ENCODE assay signal across 8 mouse cellular contexts in the genomic region with DNA sequence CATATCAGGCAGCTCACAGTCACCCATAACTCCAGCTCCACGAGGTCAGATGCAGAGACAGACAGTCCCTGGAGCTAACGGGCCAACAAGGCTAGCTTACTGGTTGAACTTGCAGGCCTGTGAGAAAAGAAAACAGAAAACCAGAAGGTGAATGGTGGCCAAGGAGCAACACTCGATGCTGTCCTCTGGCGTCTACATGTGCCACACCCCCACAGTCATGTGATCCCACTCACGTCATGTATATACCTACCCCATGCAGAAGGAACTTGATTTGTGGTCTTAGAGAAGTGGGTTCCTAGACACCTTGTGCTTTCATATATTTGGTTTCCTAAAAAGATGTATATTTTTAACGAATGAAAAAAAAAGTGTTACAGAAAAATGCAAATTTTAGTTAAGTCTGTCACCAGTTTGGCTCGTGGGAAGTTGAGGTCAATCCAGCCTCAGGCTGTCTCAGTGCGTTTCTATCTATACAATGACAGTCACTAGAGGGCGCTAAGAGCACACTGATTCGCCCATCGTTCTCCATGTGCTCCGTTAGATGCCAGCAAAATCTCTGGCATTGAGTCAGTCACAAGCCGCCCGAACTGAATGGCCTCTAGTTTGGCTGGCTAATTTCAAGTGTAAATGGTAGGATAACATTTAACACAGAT. TPM values are rescaled to one million over a fixed set of nuclear protein-coding genes. Genes with fewer than 3 reads are reported as not detected.
DNase-seq lines count a peak whose midpoint lies in the region; ATAC-seq lines count a peak whose summit lies in the region.

No protein-coding gene starts in this region.

- 14% methylated on average over 14 of the region's 14 CpGs for WGBS in hindbrain, embryonic 16.5 days

- H3K36me3 ChIP-seq in hindbrain, embryonic 16.5 days (ENCODE audit: control insufficient read depth, insufficient read depth, low read length) = no peaks in the 10 kb centered on the region

- H3K4me3 ChIP-seq in hindbrain, embryonic 16.5 days (ENCODE audit: low read length) = no peak overlapping the region

- DNase-seq in ovary, adult 18-20 months (ENCODE audit: low spot score) = peak; percentile 47
- DNase-seq in ovary, postnatal 10 days (ENCODE audit: low spot score) = no peak
- peak; percentile 77 to 86 for DNase-seq in cerebellum, postnatal 25 days
- DNase-seq in gastrocnemius, adult 18-20 months (ENCODE audit: low spot score) = peak; percentile 88
- DNase-seq in left cerebral cortex, adult 18-20 months (ENCODE audit: low spot score in 2 of 2) = peak; percentile 79 to 83
- DNase-seq in lung, postnatal 4 days = peak; percentile 57 to 75
- DNase-seq in right cerebral cortex, adult 18-20 months = peak; percentile 84

- H3K4me2 ChIP-seq in hindbrain, embryonic 16.5 days (ENCODE audit: low read length) = 0 out of 2 replicates have a peak overlapping the region, but pooled peaks have one; percentile 33

- H3K27me3 ChIP-seq in hindbrain, embryonic 16.5 days (replicated peaks; ENCODE audit: control insufficient read depth, insufficient read depth, low read length) = peaks cover 10% of the 10 kb centered on the region

- no peaks in the 10 kb centered on the region for H3K9me3 ChIP-seq in hindbrain, embryonic 16.5 days (ENCODE audit: control insufficient read depth, low read length)

- H3K9ac ChIP-seq in hindbrain, embryonic 16.5 days (ENCODE audit: low read depth, low read length) = no peak overlapping the region

- peak; percentile 91 for ATAC-seq in hindbrain, embryonic 16.5 days

- H3K4me1 ChIP-seq in hindbrain, embryonic 16.5 days (ENCODE audit: control insufficient read depth, insufficient read depth, low read depth, low read length) = peaks cover 2% of the 10 kb centered on the region

- no peak overlapping the region for H3K27ac ChIP-seq in hindbrain, embryonic 16.5 days (ENCODE audit: low read depth, low read length)

RNA-seq across cellular contexts. Expression of gene Cldn11, which starts 4.0 kb away (rescaled TPM):
- total RNA-seq in gastrocnemius, adult 18-20 months (2021) = under 1 TPM in 1 of 2 experiments, not detected in 1; 0.19 TPM
- polyA plus RNA-seq in hindbrain, embryonic 16.5 days (2015; fragmentation: Nextera tagmentation; extraction: Ambion mirVana) = 50.5 and 72.7 TPM in 2 replicates
- total RNA-seq in left cerebral cortex, adult 18-20 months (2021) = 10 to 100 TPM; 49.0 to 68.5 TPM

RNA-seq across cellular contexts. Expression of gene Skil, which starts 50.9 kb away (rescaled TPM):
- 10 to 100 TPM; 13.2 to 17.1 TPM for total RNA-seq in gastrocnemius, adult 18-20 months (2021)
- 20.4 and 23.5 TPM in 2 replicates for polyA plus RNA-seq in hindbrain, embryonic 16.5 days (2015; fragmentation: Nextera tagmentation; extraction: Ambion mirVana)
- total RNA-seq in left cerebral cortex, adult 18-20 months (2021) = 10 to 100 TPM; 61.8 to 64.3 TPM

Comparison
In these comparisons a context has a peak if more than half of its experiments do, and no peak if none do; other contexts are left out.
1. RNA of gene Cldn11, which starts 4.0 kb away (total RNA-seq): 49.0 to 68.5 TPM in left cerebral cortex, adult 18-20 months; 0.19 TPM in gastrocnemius, adult 18-20 months; every median in the first group is over 10 times any median in the second.